8 mouse cellular contexts compared by ENCODE assay signal in genomic region chr3:93361933-93362574, GRCm38 (mm10). TPM values are rescaled to one million over a fixed set of nuclear protein-coding genes. Genes with fewer than 3 reads are reported as not detected.
DNase-seq lines count a peak whose midpoint lies in the region; ATAC-seq and TF ChIP-seq lines count a peak whose summit lies in the region.

No protein-coding gene starts in this region.

- H3K27me3 ChIP-seq in E14TG2a.4 (ENCODE audit: insufficient read depth, low read length) = no peaks in the 10 kb centered on the region
- 0 out of 2 replicates have a peak, but pooled peaks cover 2% of the 10 kb centered on the region for H3K27me3 ChIP-seq in hindbrain, embryonic 15.5 days

- peak; percentile 70 for TF ChIP-seq CTCF in E14TG2a.4 (conservative IDR thresholded peaks at IDR 0.05; ENCODE audit: low read length)

- ATAC-seq in hindbrain, embryonic 15.5 days (ENCODE audit: low FRiP score, low read depth) = peak; percentile 93
- ATAC-seq in megakaryocyte-erythroid progenitor cell, adult 5-6 weeks (replicated peaks; ENCODE audit: low FRiP score, low TSS enrichment, poor library complexity, severe bottlenecking) = peak; percentile 88

- no peaks in the 10 kb centered on the region for H3K36me3 ChIP-seq in E14TG2a.4 (ENCODE audit: insufficient read depth, low read length)
- H3K36me3 ChIP-seq in hindbrain, embryonic 15.5 days = no peaks in the 10 kb centered on the region

- H3K4me2 ChIP-seq in hindbrain, embryonic 15.5 days = peak overlapping the region; percentile 55

- no peak overlapping the region for H3K27ac ChIP-seq in hindbrain, embryonic 15.5 days (replicated peaks)

- H3K9ac ChIP-seq in hindbrain, embryonic 15.5 days = peak overlapping the region; percentile 29; the same call in 1 of the 2 replicates

- 10% methylated on average over 10 of the region's 10 CpGs for WGBS in hindbrain, embryonic 15.5 days

- H3K4me3 ChIP-seq in E14TG2a.4 (replicated peaks; ENCODE audit: low read length) = no peak overlapping the region
- peak overlapping the region; percentile 22; the same call in 1 of the 2 replicates for H3K4me3 ChIP-seq in hindbrain, embryonic 15.5 days

- peak; percentile 2 to 15 for DNase-seq in heart, adult 9 months (ENCODE audit: low spot score in 2 of 2)
- DNase-seq in heart, postnatal 4 days = no peak
- peak; percentile 45 for DNase-seq in embryo, embryonic 9.5 days (ENCODE audit: extremely low spot score)
- no peak for DNase-seq in layer of hippocampus, adult 9-10 months (ENCODE audit: low spot score)
- no peak for DNase-seq in right cerebral cortex, adult 2 months (ENCODE audit: low spot score in 2 of 2)

- H3K9me3 ChIP-seq in E14TG2a.4 (ENCODE audit: low read length) = no peaks in the 10 kb centered on the region
- H3K9me3 ChIP-seq in hindbrain, embryonic 15.5 days = no peaks in the 10 kb centered on the region

- H3K4me1 ChIP-seq in E14TG2a.4 (replicated peaks; ENCODE audit: low read depth, low read length) = peaks cover 8% of the 10 kb centered on the region
- peaks cover 4% of the 10 kb centered on the region; the same call in 1 of the 2 replicates for H3K4me1 ChIP-seq in hindbrain, embryonic 15.5 days (replicated peaks)

RNA-seq across cellular contexts. Expression of gene Rptn, which starts 31.4 kb away (rescaled TPM):
- not detected for total RNA-seq in heart, postnatal 4 days (2021)
- not detected in 2 replicates for polyA plus RNA-seq in hindbrain, embryonic 15.5 days (2015; fragmentation: Nextera tagmentation; extraction: Ambion mirVana)
- not detected in 2 replicates for total RNA-seq in megakaryocyte-erythroid progenitor cell, adult 5-6 weeks (2014; fragmentation: Nextera tagmentation)
- not detected in 2 replicates for total RNA-seq in megakaryocyte-erythroid progenitor cell, adult 5-6 weeks (2017)

RNA-seq across cellular contexts. Expression of gene Hrnr, which starts 42.5 kb away (rescaled TPM):
- total RNA-seq in heart, postnatal 4 days (2021) = not detected
- 0.01 TPM in 1 of 2 replicates, not detected in the other for polyA plus RNA-seq in hindbrain, embryonic 15.5 days (2015; fragmentation: Nextera tagmentation; extraction: Ambion mirVana)
- not detected in 2 replicates for total RNA-seq in megakaryocyte-erythroid progenitor cell, adult 5-6 weeks (2014; fragmentation: Nextera tagmentation)
- total RNA-seq in megakaryocyte-erythroid progenitor cell, adult 5-6 weeks (2017) = not detected in 2 replicates

Comparison
In these comparisons a context has a peak if more than half of its experiments do, and no peak if none do; other contexts are left out.
1. DNase-seq: peak in heart, adult 9 months (2 of 2) and embryo, embryonic 9.5 days (single experiment); none in heart, postnatal 4 days (single experiment), layer of hippocampus, adult 9-10 months (single experiment) and right cerebral cortex, adult 2 months (0 of 2).